Mouse (Mus musculus): ENCODE results near the gene Prr9. TPM values are rescaled to one million over a fixed set of nuclear protein-coding genes. Genes with fewer than 3 reads are reported as not detected.

Gene Prr9
- polyA plus RNA-seq (2017; shearing (Covaris generic)) = not detected

GRCm38 (mm10) chr3:92123847-92124246, at the start of gene Prr9:
Prr9 (minus strand) TSS chr3:92123947.

GRCm38 (mm10) chr3:92142644-92143043, 18.9 kb upstream of the Prr9 start, which contains the start of gene Lelp1:
Lelp1 (minus strand) TSS chr3:92142744.

GRCm38 (mm10) chr3:92083042-92083441, 40.7 kb downstream of the Prr9 start, which contains the start of gene Lor:
Lor (minus strand) TSS chr3:92083142.

Other genes with a start within 250 kb of the Prr9 start
- gene Pglyrp3, start 109.4 kb downstream of the Prr9 start, polyA plus RNA-seq (2017; shearing (Covaris generic)) = not detected
- not detected for gene Lor, start 40.8 kb downstream of the Prr9 start, polyA plus RNA-seq (2017; shearing (Covaris generic))
- gene Lelp1, start 18.8 kb upstream of the Prr9 start, polyA plus RNA-seq (2017; shearing (Covaris generic)) = not detected
- not detected for gene Sprr2a1, start 91.9 kb upstream of the Prr9 start, polyA plus RNA-seq (2017; shearing (Covaris generic))
- not detected for gene Sprr2a2, start 92.0 kb upstream of the Prr9 start, polyA plus RNA-seq (2017; shearing (Covaris generic))
- not detected for gene Sprr2a3, start 161.5 kb upstream of the Prr9 start, polyA plus RNA-seq (2017; shearing (Covaris generic))
- gene Sprr2b, start 192.7 kb upstream of the Prr9 start, polyA plus RNA-seq (2017; shearing (Covaris generic)) = not detected
- gene Sprr2d, start 215.2 kb upstream of the Prr9 start, polyA plus RNA-seq (2017; shearing (Covaris generic)) = not detected
- not detected for gene Sprr2e, start 228.2 kb upstream of the Prr9 start, polyA plus RNA-seq (2017; shearing (Covaris generic))
- not detected for gene Sprr2f, start 241.2 kb upstream of the Prr9 start, polyA plus RNA-seq (2017; shearing (Covaris generic))